ENCODE assay signal across 9 mouse cellular contexts in genomic region chr1:138842756-138843155, GRCm38 (mm10). TPM values are rescaled to one million over a fixed set of nuclear protein-coding genes. Genes with fewer than 3 reads are reported as not detected.
DNase-seq lines count a peak whose midpoint lies in the region; ATAC-seq lines count a peak whose summit lies in the region.
"Had no signal": no experiment of that assay in that cellular context is flagged by ENCODE, and none has a peak within 500 bp of the region (broad histone marks: within the 10 kb centered on the region; RNA-seq: fewer than 3 reads in every experiment).

No protein-coding gene starts in this region.

- no peak for ATAC-seq in forebrain, embryonic 16.5 days

- DNase-seq in heart, embryonic 10.5 days (ENCODE audit: low spot score) = no peak
- no peak for DNase-seq in heart, postnatal 25 days (ENCODE audit: low spot score)
- peak; percentile 43 for DNase-seq in ES-CJ7 (ENCODE audit: low read depth, low spot score)
- no peak for DNase-seq in midbrain, embryonic 10.5 days (ENCODE audit: low spot score)
- DNase-seq in testis, postnatal 14 days (ENCODE audit: low spot score) = no peak
- no peak for DNase-seq in layer of hippocampus, adult 9-11 months
- no peak for DNase-seq in adrenal gland, adult (ENCODE audit: inconsistent age in 2 of 2, low spot score in 1 of 2)

- 2% methylated on average over 10 of the region's 10 CpGs for WGBS in heart, embryonic 10.5 days
- 2% methylated on average over 10 of the region's 10 CpGs for WGBS in forebrain, embryonic 16.5 days
- WGBS in midbrain, embryonic 10.5 days = 0% methylated on average over 10 of the region's 10 CpGs

- peaks cover 87% of the 10 kb centered on the region for H3K27me3 ChIP-seq in heart, embryonic 10.5 days (ENCODE audit: insufficient read depth, poor library complexity, severe bottlenecking)
- H3K27me3 ChIP-seq in forebrain, embryonic 16.5 days (replicated peaks; ENCODE audit: control insufficient read depth, insufficient read depth, low read length) = peaks cover 39% of the 10 kb centered on the region
- H3K27me3 ChIP-seq in midbrain, embryonic 10.5 days (ENCODE audit: low read depth, poor library complexity, severe bottlenecking) = peaks cover 100% of the 10 kb centered on the region

- no peak overlapping the region for H3K9ac ChIP-seq in forebrain, embryonic 16.5 days (replicated peaks; ENCODE audit: low read depth, low read length)

- H3K4me1 ChIP-seq in heart, embryonic 10.5 days = peaks cover 33% of the 10 kb centered on the region
- H3K4me1 ChIP-seq in forebrain, embryonic 16.5 days (replicated peaks; ENCODE audit: control insufficient read depth, insufficient read depth, low read length) = peaks cover 43% of the 10 kb centered on the region
- peaks cover 66% of the 10 kb centered on the region for H3K4me1 ChIP-seq in midbrain, embryonic 10.5 days

- H3K36me3 ChIP-seq in heart, embryonic 10.5 days = no peaks in the 10 kb centered on the region
- no peaks in the 10 kb centered on the region for H3K36me3 ChIP-seq in forebrain, embryonic 16.5 days (ENCODE audit: control insufficient read depth, insufficient read depth)
- H3K36me3 ChIP-seq in midbrain, embryonic 10.5 days = no peaks in the 10 kb centered on the region

- peak overlapping the region; percentile 56 for H3K4me3 ChIP-seq in heart, embryonic 10.5 days
- peak overlapping the region; percentile 40 for H3K4me3 ChIP-seq in forebrain, embryonic 16.5 days (replicated peaks; ENCODE audit: low read length)
- H3K4me3 ChIP-seq in midbrain, embryonic 10.5 days = peak overlapping the region; percentile 59

- H3K27ac ChIP-seq in heart, embryonic 10.5 days = no peak overlapping the region
- H3K27ac ChIP-seq in forebrain, embryonic 16.5 days (ENCODE audit: low read length) = peak overlapping the region; percentile 54
- H3K27ac ChIP-seq in midbrain, embryonic 10.5 days (replicated peaks) = no peak overlapping the region
- H3K27ac ChIP-seq: macrophage had no signal

- H3K9me3 ChIP-seq in heart, embryonic 10.5 days = no peaks in the 10 kb centered on the region
- H3K9me3 ChIP-seq in forebrain, embryonic 16.5 days (ENCODE audit: control insufficient read depth, low read length) = no peaks in the 10 kb centered on the region
- no peaks in the 10 kb centered on the region for H3K9me3 ChIP-seq in midbrain, embryonic 10.5 days (replicated peaks)

- H3K4me2 ChIP-seq in forebrain, embryonic 16.5 days (ENCODE audit: low read length) = peak overlapping the region; percentile 61

- intact Hi-C loops in heart, postnatal 25 days (cut with DNase I) = loop anchor here (5.0 kb wide), 2 partner anchors 85 to 120 kb away; partner anchors contain the start of gene Dennd1b

RNA-seq across cellular contexts. Expression of gene Lhx9, which starts 5.6 kb away (rescaled TPM):
- 3.5 and 5.2 TPM in 2 replicates for polyA plus RNA-seq in heart, embryonic 10.5 days (2016; fragmentation: Nextera tagmentation; extraction: Ambion mirVana)
- not detected for total RNA-seq in heart, postnatal 25 days (2021)
- polyA plus RNA-seq in forebrain, embryonic 16.5 days (2015; fragmentation: Nextera tagmentation; extraction: Ambion mirVana) = 8.5 and 17.0 TPM in 2 replicates
- polyA plus RNA-seq in midbrain, embryonic 10.5 days (2016; fragmentation: Nextera tagmentation; extraction: Ambion mirVana) = 11.4 and 21.1 TPM in 2 replicates
- polyA plus RNA-seq: macrophage had no signal

RNA-seq across cellular contexts. Expression of gene 2310009B15Rik, which starts 13.9 kb away (rescaled TPM):
- 27.0 and 30.2 TPM in 2 replicates for polyA plus RNA-seq in heart, embryonic 10.5 days (2016; fragmentation: Nextera tagmentation; extraction: Ambion mirVana)
- total RNA-seq in heart, postnatal 25 days (2021) = 1 to 10 TPM; 8.9 to 10.0 TPM
- polyA plus RNA-seq in forebrain, embryonic 16.5 days (2015; fragmentation: Nextera tagmentation; extraction: Ambion mirVana) = 23.0 and 26.4 TPM in 2 replicates
- 45.3 and 47.1 TPM in 2 replicates for polyA plus RNA-seq in midbrain, embryonic 10.5 days (2016; fragmentation: Nextera tagmentation; extraction: Ambion mirVana)
